Mouse (Mus musculus) intestine, embryonic 16.5 days (tissue): ENCODE results near the gene Spock2. TPM values are rescaled to one million over a fixed set of nuclear protein-coding genes. Genes with fewer than 3 reads are reported as not detected.
"Not testable (repeated sequence)": the region's sequence is repeated elsewhere in the genome, so short reads cannot be mapped to it uniquely, and the experiment has no call there.

Experiments used
- ATAC-seq: fragments of 200-750 bp; cut with Nextera tagmentation; 2 replicates; pipeline ENCODE4 v1.8.0; 2017; ENCODE audit warnings: moderate TSS enrichment, moderate library complexity
- H3K27ac ChIP-seq: fragments of 300-500 bp; sonication (generic); 2 replicates; pipeline ENCODE4 v1.5.1; 2014; ENCODE audit warnings: mild to moderate bottlenecking, low read length
- H3K27me3 ChIP-seq: fragments of 300-500 bp; sonication (generic); replicated peaks from 2 replicates; pipeline ENCODE4 v1.6.1; 2014; ENCODE audit warnings: low read length, control low read depth, mixed read lengths; ENCODE audit not compliant: control insufficient read depth, insufficient read depth
- H3K36me3 ChIP-seq: fragments of 300-500 bp; sonication (generic); 2 replicates; pipeline ENCODE4 v1.6.1; 2014; ENCODE audit warnings: low read length, control low read depth; ENCODE audit not compliant: control insufficient read depth, insufficient read depth
- H3K4me1 ChIP-seq: fragments of 300-500 bp; sonication (generic); 2 replicates; pipeline ENCODE4 v1.6.1; 2014; ENCODE audit warnings: low read length, control low read depth, mixed read lengths; ENCODE audit not compliant: control insufficient read depth, insufficient read depth
- H3K4me2 ChIP-seq: fragments of 300-500 bp; sonication (generic); 2 replicates; pipeline ENCODE4 v1.6.1; 2014; ENCODE audit warnings: low read depth, low read length, control low read depth
- H3K4me3 ChIP-seq: fragments of 300-500 bp; sonication (generic); 2 replicates; pipeline ENCODE4 v1.5.1; 2014; ENCODE audit warnings: mild to moderate bottlenecking, low read length
- H3K9ac ChIP-seq: fragments of 300-500 bp; sonication (generic); 2 replicates; pipeline ENCODE4 v1.6.1; 2014; ENCODE audit warnings: low read depth, low read length
- H3K9me3 ChIP-seq: fragments of 300-500 bp; sonication (generic); 2 replicates; pipeline ENCODE4 v1.6.1; 2016; ENCODE audit warnings: low read length, control low read depth; ENCODE audit not compliant: control insufficient read depth
- WGBS: fragments of 180-500 bp; shearing (Covaris S2); extraction: QIAGEN DNeasy Blood & Tissue Kit; methylation state at CpG from one replicate; pipeline ENCODE4 v1.1.7; 2014; 5-methylcytosine and 5-hydroxymethylcytosine counted together
- polyA plus RNA-seq: library from polyadenylated mRNA; unstranded; fragments of >200 nt; fragmentation: Nextera tagmentation; extraction: Ambion mirVana; gene quantifications from 2 replicates; pipeline ENCODE4 v1.2.1, GENCODE M21; 2015

The Spock2 gene
- polyA plus RNA-seq, 1 experiment from 2014 or later = 3.4 TPM

DNA sequence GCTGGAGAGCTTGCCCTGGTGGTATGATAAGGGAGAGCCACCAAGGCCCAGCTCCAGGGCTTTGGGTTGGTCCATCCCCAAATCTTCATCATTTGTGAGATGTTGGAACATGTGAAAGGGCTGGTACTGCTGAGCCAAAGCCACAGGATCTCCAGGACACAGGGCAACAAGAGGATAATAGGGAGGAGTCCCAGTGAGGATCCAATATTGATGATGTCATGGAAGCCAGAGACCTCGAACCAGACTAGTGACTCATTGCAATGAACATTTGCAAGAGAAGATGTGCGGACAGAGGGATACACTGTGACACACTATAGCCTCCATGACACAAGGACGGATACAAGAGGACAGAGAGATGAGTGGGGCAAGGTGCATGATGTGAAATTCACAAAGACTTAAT is 52.1 kb downstream of the Spock2 start:
- H3K4me2 ChIP-seq = no peak overlapping the region
- ATAC-seq = no peak
- WGBS = 89% methylated on average over 3 of the region's 3 CpGs

DNA sequence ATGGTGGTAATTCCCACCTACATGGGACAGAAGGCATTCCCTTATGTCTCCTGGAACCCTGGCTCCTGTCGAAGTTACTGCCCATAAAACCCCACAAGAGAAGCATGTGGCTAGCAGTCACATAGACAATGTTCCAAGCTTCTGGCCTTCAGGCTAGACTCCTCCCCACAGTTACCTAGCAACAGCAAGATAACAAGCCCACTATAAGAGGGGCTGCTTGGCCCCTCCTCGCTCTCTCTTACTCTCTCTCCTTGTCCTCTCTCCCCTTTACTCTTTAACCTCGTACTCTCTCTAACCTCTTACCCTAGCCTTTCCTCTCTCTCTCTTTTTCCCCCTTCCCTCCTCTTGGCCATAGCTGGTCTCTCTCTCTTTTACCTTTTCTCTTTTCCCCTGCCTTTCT is 55.4 kb downstream of the Spock2 start:
- not testable (repeated sequence) for H3K27ac ChIP-seq, H3K4me2 ChIP-seq, ATAC-seq, H3K27me3 ChIP-seq, H3K9ac ChIP-seq, H3K4me3 ChIP-seq, H3K4me1 ChIP-seq, H3K9me3 ChIP-seq, H3K36me3 ChIP-seq
- 56% methylated on average over 3 of the region's 3 CpGs for WGBS

More for the DNA sequence above, 52.1 kb downstream of the Spock2 start:
- H3K27ac ChIP-seq = no peak overlapping the region
- H3K4me3 ChIP-seq = no peak overlapping the region
- no peaks in the 10 kb centered on the region for H3K9me3 ChIP-seq
- H3K27me3 ChIP-seq = no peaks in the 10 kb centered on the region
- no peaks in the 10 kb centered on the region for H3K4me1 ChIP-seq
- H3K9ac ChIP-seq = no peak overlapping the region
- H3K36me3 ChIP-seq = no peaks in the 10 kb centered on the region

DNA sequence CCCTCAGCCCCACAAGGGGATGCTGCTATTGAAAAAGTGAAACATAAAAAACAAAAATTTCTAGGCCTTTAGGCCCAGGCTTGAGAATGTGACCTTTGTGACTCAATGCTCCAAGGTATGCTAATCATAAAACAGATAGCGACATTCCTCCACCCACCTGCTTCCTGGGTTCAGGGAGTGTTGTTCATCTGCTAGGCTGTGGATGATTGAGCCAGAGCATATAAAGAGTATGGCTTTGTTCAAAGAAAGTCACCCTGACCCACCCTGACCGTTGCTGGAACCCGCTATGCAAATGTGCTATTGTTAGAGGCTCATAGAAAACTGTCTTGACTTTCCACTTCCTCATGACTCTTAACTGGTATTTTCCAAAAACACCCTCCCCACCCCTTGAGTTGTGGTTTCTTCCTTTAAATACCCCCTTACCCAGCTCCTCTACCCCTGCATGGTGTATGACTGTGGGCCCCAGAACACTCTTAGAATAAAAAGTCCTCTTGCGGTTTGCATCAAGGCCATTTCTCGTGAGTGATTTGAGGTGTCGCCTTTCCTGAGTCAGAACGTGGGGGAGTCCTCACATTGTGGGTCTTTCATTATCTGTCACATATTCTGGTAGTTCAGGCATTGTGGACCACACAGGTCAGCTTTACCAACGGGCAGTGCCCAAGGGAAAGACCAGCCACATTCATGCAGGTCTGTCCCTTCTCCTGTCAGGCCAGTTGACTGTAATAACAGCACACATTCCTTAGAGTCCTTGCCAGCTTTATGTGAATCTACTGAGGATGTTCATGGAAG is 56.4 kb downstream of the Spock2 start:
- H3K4me2 ChIP-seq, H3K36me3 ChIP-seq, H3K9me3 ChIP-seq, H3K9ac ChIP-seq, H3K4me3 ChIP-seq, H3K27me3 ChIP-seq, H3K4me1 ChIP-seq: not testable (repeated sequence)
- WGBS = 73% methylated on average over 8 of the region's 8 CpGs
- peak; percentile 88 for ATAC-seq
- H3K27ac ChIP-seq = peak overlapping the region; percentile 28; the same call in 1 of the 2 replicates

DNA sequence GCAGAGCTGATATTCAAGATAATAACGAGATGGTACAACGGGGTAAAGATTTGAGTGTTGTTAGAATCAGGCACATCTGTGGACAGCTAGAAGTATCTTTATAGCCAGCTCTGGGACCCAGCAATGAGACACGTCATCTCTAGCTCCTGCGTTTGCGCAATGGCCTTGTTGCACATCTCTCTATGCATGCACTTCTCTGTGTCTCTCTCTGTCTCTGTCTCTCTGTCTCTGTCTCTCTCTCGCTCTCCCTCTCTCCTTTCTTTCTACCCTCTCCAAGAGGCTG is 56.9 kb downstream of the Spock2 start:
- ATAC-seq = no peak
- H3K27me3 ChIP-seq = no peaks in the 10 kb centered on the region
- 88% methylated on average over 6 of the region's 6 CpGs for WGBS
- H3K27ac ChIP-seq = no peak overlapping the region
- no peaks in the 10 kb centered on the region for H3K4me1 ChIP-seq
- no peak overlapping the region for H3K4me2 ChIP-seq
- no peaks in the 10 kb centered on the region for H3K36me3 ChIP-seq
- no peaks in the 10 kb centered on the region for H3K9me3 ChIP-seq
- H3K9ac ChIP-seq = no peak overlapping the region
- H3K4me3 ChIP-seq = no peak overlapping the region

DNA sequence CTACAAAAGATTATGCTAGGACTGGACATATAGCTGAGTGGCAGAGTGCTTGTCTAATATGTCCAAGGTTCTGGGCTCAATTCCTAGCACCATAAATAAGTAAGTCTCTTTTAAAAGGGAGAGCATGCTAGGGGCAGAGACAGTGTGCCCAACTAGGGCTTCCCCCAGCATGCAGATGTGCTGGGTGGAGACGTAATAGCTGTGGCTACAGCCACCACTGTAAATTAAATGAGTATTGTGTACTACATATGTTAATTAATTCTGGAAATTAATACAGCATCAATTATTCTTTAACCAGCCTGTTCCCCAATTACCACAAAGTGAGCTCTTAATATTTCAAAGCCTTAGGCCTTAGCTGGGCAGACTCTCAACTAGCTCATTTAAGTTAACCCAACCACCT is 58.9 kb downstream of the Spock2 start:
- Histone ChIP-seq H3K9me3 (no peaks in the 10 kb centered on the region), H3K36me3 (no peaks in the 10 kb centered on the region), H3K27ac (no peak overlapping the region), H3K4me3 (no peak overlapping the region), H3K27me3 (no peaks in the 10 kb centered on the region), H3K4me2 (no peak overlapping the region), H3K9ac (no peak overlapping the region), H3K4me1 (no peaks in the 10 kb centered on the region)
- 75% methylated on average over 1 of the region's 1 CpGs for WGBS
- ATAC-seq = no peak

DNA sequence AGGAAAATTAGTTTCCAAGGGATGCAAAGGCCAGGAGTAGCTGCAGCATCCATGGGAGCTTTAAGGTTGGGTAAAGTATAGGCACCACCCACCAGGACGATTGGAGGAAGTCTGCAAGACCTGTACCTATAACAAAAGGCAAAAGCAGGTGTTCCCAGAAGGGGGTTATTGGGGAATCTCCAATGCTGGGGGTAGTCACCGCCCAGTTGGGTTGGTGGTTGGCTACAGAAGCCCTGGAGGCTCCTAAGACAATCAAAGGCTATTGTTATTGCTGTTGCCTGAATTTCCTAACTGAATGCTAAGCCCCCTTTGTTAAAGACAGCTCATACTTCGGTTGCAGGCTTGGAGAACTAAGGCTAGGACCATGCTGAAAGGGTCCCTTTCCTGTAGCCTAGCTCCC is 60.0 kb downstream of the Spock2 start:
- H3K4me2 ChIP-seq = no peak overlapping the region
- no peaks in the 10 kb centered on the region for H3K4me1 ChIP-seq
- H3K36me3 ChIP-seq = no peaks in the 10 kb centered on the region
- H3K4me3 ChIP-seq = no peak overlapping the region
- H3K9ac ChIP-seq = no peak overlapping the region
- no peak for ATAC-seq
- H3K9me3 ChIP-seq = no peaks in the 10 kb centered on the region
- H3K27me3 ChIP-seq = no peaks in the 10 kb centered on the region
- no peak overlapping the region for H3K27ac ChIP-seq
- 42% methylated on average over 3 of the region's 3 CpGs for WGBS

DNA sequence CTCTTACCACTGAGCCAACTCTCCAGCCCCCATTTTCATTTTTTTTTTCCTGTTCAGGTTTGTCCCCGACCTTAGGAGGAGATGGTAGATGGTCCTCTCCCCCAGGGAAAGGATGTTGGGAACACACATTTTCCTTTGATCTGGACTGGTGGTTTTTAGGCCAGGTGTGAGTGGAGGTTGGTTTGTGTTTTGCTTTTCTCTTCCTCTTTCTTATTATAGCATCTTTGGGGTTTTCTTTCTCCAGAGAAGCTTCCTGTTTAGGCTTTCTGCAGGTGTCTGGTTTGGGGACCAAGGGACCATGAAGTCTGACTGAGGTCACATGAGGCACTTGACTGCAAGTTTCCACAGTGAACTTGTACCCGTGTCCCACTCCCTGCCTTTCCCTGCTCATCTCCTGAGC is 62.3 kb downstream of the Spock2 start:
- H3K27ac ChIP-seq = no peak overlapping the region
- 0 out of 2 replicates have a peak, but pooled peaks cover 3% of the 10 kb centered on the region for H3K4me1 ChIP-seq
- H3K36me3 ChIP-seq = no peaks in the 10 kb centered on the region
- ATAC-seq = no peak
- no peak overlapping the region for H3K4me3 ChIP-seq
- WGBS = 79% methylated on average over 2 of the region's 2 CpGs
- no peak overlapping the region for H3K9ac ChIP-seq
- no peaks in the 10 kb centered on the region for H3K9me3 ChIP-seq
- no peak overlapping the region for H3K4me2 ChIP-seq
- H3K27me3 ChIP-seq = no peaks in the 10 kb centered on the region

DNA sequence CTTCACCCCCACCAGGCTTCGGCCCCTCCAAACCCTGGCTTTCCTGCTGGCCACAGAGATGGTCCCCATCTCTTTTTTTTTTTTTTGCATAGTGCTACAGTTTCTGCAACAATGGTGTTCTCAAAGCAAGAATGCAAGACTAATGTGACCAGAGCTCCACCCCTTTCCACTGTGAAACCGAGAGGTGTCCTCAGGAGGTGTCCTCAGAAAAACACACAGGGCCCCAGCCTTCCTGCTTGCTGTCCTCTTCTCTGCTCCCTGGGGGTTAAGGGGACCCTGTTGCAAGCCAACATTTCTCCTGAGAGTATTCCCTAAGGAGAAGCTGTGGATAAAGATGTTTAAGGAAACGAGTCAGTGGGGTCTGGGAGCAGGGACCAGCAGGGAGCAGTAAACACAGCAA is 62.9 kb downstream of the Spock2 start:
- Histone ChIP-seq H3K4me1 (0 out of 2 replicates have a peak, but pooled peaks cover 3% of the 10 kb centered on the region), H3K4me3 (no peak overlapping the region), H3K36me3 (no peaks in the 10 kb centered on the region), H3K27ac (no peak overlapping the region), H3K9me3 (no peaks in the 10 kb centered on the region), H3K27me3 (no peaks in the 10 kb centered on the region), H3K9ac (no peak overlapping the region), H3K4me2 (no peak overlapping the region)
- ATAC-seq = no peak
- 65% methylated on average over 3 of the region's 3 CpGs for WGBS

DNA sequence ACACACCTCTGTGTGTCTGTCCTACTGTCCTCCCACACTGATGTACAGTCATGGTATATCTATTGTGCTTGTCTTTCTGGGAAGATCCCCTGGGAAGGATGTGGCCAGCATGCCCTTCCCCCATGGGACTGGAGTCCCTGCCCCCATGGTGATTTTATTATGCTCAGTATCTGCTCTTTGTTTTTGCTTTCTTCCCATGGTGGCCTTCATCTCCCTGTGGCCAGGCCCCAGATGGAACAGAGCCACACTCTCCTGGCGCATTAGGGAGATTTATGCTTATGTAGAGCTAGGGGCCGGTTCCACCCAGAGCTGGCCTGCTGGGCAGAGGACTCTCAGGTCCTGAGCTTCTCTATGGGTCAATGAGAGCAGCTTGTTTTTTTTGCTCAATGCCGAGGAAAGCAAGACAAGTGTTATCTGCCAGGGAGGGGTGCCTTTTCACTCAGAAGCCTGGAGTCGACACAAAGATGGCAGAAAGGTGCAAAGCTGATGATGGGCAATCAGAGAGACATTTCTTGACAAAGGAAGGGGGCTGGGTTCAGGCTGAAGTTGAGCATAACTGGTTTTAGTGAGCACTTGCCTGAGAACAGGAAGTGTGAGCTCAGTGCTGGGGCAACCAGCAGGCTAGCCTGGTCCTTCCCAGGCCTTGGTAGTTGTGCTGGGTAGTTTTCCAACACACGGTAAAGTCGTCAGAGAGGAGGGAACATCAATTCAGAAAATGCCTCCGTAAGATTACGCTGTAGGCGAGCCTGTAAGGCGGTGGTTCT is 64.5 kb downstream of the Spock2 start:
- ATAC-seq = no peak
- Histone ChIP-seq H3K27ac (no peak overlapping the region), H3K4me2 (no peak overlapping the region), H3K27me3 (no peaks in the 10 kb centered on the region), H3K4me3 (no peak overlapping the region), H3K9me3 (no peaks in the 10 kb centered on the region), H3K4me1 (0 out of 2 replicates have a peak, but pooled peaks cover 3% of the 10 kb centered on the region), H3K36me3 (no peaks in the 10 kb centered on the region), H3K9ac (no peak overlapping the region)
- WGBS = 76% methylated on average over 10 of the region's 10 CpGs
